Mouse (Mus musculus) neural tube, embryonic 11.5 days (tissue): ENCODE measurements at regions not wholly inside any gene's neighbourhood (a gene's known extent, or its start where the extent isn't known, plus 50 kb on each side); places are given as distances from the start of the nearest gene placed in this dataset.
A peak's percentile ranks its signal among the peaks of the same experiment; 100 is the strongest.

ENCODE experiments used
- ATAC-seq: fragments of 200-750 bp; cut with Nextera tagmentation; 2 replicates; pipeline ENCODE4 v1.8.0; 2017; ENCODE audit warnings: moderate number of reproducible peaks, mild to moderate bottlenecking, moderate TSS enrichment, moderate library complexity; ENCODE audit not compliant: insufficient read depth, low FRiP score, low TSS enrichment
- DNase-seq: peaks from one replicate; pipeline ENCODE4 v3.0.0-alpha.2; 2015; ENCODE audit warnings: low spot score
- H3K27ac ChIP-seq: fragments of 300-500 bp; sonication (generic); 2 replicates; pipeline ENCODE4 v1.5.1; 2014; ENCODE audit warnings: low read depth, mild to moderate bottlenecking, low read length
- H3K27me3 ChIP-seq: fragments of 300-500 bp; sonication (generic); 2 replicates; pipeline ENCODE4 v1.6.1; 2014; ENCODE audit warnings: mild to moderate bottlenecking, low read length, mixed read lengths; ENCODE audit not compliant: control insufficient read depth, insufficient read depth
- H3K36me3 ChIP-seq: fragments of 300-500 bp; sonication (generic); 2 replicates; pipeline ENCODE4 v1.6.1; 2014; ENCODE audit warnings: mild to moderate bottlenecking, low read length, moderate library complexity, mixed read lengths; ENCODE audit not compliant: control insufficient read depth, insufficient read depth
- H3K4me1 ChIP-seq: fragments of 300-500 bp; sonication (generic); 2 replicates; pipeline ENCODE4 v1.6.1; 2014; ENCODE audit warnings: low read length, mixed read lengths; ENCODE audit not compliant: control insufficient read depth, insufficient read depth
- H3K4me2 ChIP-seq: fragments of 300-500 bp; sonication (generic); 2 replicates; pipeline ENCODE4 v1.6.1; 2014; ENCODE audit warnings: low read depth, mild to moderate bottlenecking, moderate library complexity
- H3K4me3 ChIP-seq: fragments of 300-500 bp; sonication (generic); 2 replicates; pipeline ENCODE4 v1.5.1; 2014; ENCODE audit warnings: low read depth, low read length
- H3K9ac ChIP-seq: fragments of 300-500 bp; sonication (generic); 2 replicates; pipeline ENCODE4 v1.6.1; 2014; ENCODE audit warnings: mild to moderate bottlenecking, low read length
- H3K9me3 ChIP-seq: fragments of 300-500 bp; sonication (generic); 2 replicates; pipeline ENCODE4 v1.6.1; 2016; ENCODE audit warnings: low read length; ENCODE audit not compliant: control insufficient read depth
- WGBS: fragments of 180-500 bp; shearing (Covaris S2); extraction: QIAGEN DNeasy Blood & Tissue Kit; methylation state at CpG from one replicate; pipeline ENCODE4 v1.1.7; 2014; 5-methylcytosine and 5-hydroxymethylcytosine counted together

DNA sequence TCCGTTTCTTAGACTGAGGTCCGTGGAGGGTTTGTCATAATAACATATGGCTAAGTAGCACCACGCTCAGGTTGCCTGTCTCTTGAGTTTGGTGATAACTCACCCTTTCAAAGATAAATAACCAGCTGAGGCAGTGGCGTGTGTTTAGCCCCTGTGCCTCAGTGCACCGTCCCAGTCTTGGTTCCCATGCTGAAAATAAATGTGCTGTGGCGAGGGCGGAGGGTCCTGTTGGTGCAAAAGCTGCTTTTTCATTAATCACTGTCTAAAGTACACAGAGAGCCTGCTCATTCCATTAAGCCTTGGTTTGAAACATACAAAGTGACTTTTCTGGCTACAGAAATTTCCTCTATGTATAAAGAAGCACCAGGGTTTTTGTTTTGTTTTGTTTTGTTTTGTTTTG is 439.8 kb upstream of the Fam84a start:
- Histone ChIP-seq H3K27me3 (no peaks in the 10 kb centered on the region), H3K4me3 (no peak overlapping the region), H3K9ac (no peak overlapping the region), H3K36me3 (no peaks in the 10 kb centered on the region), H3K27ac (no peak overlapping the region), H3K9me3 (no peaks in the 10 kb centered on the region), H3K4me1 (no peaks in the 10 kb centered on the region), H3K4me2 (no peak overlapping the region)
- DNase-seq (peak; percentile 10), ATAC-seq (no peak)
- 62% methylated on average over 7 of the region's 7 CpGs for WGBS

DNA sequence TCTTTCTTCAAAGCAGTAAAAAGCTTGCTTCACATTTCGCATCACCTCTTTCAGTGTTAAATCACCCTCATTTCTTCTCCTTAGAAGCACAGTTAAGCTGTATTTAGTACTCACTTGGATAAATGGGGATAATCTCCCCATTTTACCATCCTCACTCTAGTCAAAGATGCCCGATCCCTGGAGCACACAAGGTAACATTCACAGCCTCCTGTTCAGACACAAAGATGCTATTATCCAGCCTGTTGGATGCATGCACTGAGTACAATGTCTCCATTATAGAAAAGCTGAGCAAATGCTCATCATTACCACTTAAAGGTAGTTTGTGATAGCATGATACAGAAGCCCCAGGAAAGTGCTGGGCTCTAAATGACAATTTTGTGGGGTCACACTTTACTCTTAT is 422.4 kb upstream of the Fam84a start:
- WGBS, result 69% methylated on average over 2 of the region's 2 CpGs

DNA sequence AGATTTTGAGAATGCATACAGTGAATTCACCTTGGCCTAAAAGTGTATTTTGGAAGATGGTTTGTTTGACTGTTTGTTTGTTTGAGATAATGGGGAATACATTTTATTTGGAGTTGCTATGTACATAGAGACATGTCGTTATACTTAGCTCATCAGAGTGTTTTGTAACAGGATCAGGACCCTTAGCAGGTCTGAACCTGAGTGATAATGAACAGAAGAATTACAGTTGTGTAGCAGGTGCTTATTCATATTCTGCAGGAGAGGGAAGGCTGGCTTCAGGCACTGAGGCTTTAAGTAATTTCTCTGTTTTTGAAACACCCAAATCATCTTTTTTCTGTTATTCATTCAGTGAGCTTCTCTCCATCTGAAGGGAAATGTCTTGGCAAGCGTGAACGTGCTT is 413.1 kb upstream of the Fam84a start:
- DNase-seq (no peak), ATAC-seq (no peak)
- 73% methylated on average over 3 of the region's 3 CpGs for WGBS
- Histone ChIP-seq H3K27me3 (no peaks in the 10 kb centered on the region), H3K36me3 (no peaks in the 10 kb centered on the region), H3K4me1 (no peaks in the 10 kb centered on the region), H3K4me3 (no peak overlapping the region), H3K9ac (no peak overlapping the region), H3K9me3 (no peaks in the 10 kb centered on the region), H3K4me2 (no peak overlapping the region), H3K27ac (no peak overlapping the region)

More for the DNA sequence above, 422.4 kb upstream of the Fam84a start:
- Histone ChIP-seq H3K9ac (no peak overlapping the region), H3K4me2 (no peak overlapping the region), H3K36me3 (no peaks in the 10 kb centered on the region), H3K27ac (no peak overlapping the region), H3K9me3 (no peaks in the 10 kb centered on the region), H3K4me1 (no peaks in the 10 kb centered on the region), H3K4me3 (no peak overlapping the region), H3K27me3 (no peaks in the 10 kb centered on the region)
- DNase-seq (no peak), ATAC-seq (no peak)

DNA sequence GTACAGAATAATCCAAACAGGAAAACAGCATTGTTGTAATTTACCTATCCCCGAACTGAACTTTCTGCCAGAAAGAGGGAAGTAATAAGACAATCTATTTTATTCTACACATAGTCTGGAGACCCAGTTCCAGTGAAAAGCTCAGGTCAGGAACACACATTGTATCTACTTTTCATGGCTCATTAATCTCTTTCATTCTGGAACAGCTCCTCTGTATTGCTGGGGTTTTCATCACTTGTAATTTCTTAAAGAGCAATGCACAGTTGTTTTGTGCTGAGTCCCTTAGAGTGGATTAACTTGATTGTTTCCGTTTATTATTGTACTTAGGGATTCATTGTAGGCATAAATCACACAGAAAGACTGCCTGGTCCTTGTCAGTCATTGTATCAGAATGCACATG is 400.3 kb upstream of the Fam84a start:
- WGBS, result 36% methylated on average over 2 of the region's 2 CpGs
- ATAC-seq, result no peak
- no peaks in the 10 kb centered on the region for H3K9me3 ChIP-seq

DNA sequence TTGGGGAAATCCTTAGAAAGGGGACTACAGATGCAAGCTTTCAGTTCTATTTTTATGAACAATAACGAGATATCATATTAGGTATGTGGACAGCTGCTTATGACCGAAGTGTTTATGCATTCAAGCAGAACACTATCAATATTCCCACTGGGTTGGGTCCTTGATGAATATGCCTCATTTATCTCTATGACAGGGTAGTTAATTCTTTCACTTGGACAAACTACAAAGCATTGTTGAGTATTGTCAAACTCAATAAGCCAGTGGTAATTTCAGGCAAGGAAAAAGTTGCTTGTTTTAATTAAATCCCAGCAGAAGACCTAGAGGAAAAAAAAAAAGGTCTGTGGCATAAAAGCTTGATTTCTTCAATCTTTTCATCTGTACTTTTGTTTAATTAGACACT is 397.4 kb upstream of the Fam84a start:
- H3K27ac ChIP-seq, result no peak overlapping the region
- H3K4me2 ChIP-seq, result no peak overlapping the region
- H3K4me3 ChIP-seq, result no peak overlapping the region
- H3K9me3 ChIP-seq, result no peaks in the 10 kb centered on the region
- ATAC-seq (no peak), DNase-seq (no peak)
- H3K27me3 ChIP-seq, result no peaks in the 10 kb centered on the region
- 85% methylated on average over 2 of the region's 2 CpGs for WGBS
- H3K9ac ChIP-seq, result no peak overlapping the region
- H3K36me3 ChIP-seq, result no peaks in the 10 kb centered on the region
- no peaks in the 10 kb centered on the region for H3K4me1 ChIP-seq

More for the DNA sequence above, 400.3 kb upstream of the Fam84a start:
- Histone ChIP-seq H3K4me1 (no peaks in the 10 kb centered on the region), H3K4me3 (no peak overlapping the region), H3K4me2 (no peak overlapping the region), H3K27me3 (no peaks in the 10 kb centered on the region), H3K9ac (no peak overlapping the region), H3K36me3 (no peaks in the 10 kb centered on the region), H3K27ac (no peak overlapping the region)
- DNase-seq, result no peak

DNA sequence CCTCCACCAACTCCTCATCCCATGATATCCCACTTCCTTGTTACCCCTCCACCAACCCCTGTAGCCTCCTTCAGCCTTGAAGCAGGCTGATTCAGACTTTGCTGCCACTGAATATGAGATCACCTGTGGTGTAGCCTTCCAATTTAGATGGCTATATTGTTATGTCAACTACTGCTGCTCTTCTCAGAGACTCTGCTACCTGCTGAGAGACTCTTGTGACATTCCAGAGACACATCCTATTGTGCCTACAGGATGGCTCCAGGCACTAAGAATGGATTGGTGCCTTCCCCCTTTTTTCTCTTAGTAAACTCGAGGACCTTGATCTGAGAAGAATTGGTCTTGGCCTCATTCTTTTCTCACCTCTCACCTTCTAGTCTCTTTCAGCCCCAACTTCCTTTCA is 369.9 kb upstream of the Fam84a start:
- no peak for DNase-seq
- WGBS, result 45% methylated on average over 1 of the region's 1 CpGs
- Histone ChIP-seq H3K36me3 (no peaks in the 10 kb centered on the region), H3K4me1 (no peaks in the 10 kb centered on the region), H3K4me3 (no peak overlapping the region), H3K9me3 (no peaks in the 10 kb centered on the region), H3K27ac (no peak overlapping the region), H3K9ac (no peak overlapping the region), H3K27me3 (no peaks in the 10 kb centered on the region), H3K4me2 (no peak overlapping the region)
- no peak for ATAC-seq

DNA sequence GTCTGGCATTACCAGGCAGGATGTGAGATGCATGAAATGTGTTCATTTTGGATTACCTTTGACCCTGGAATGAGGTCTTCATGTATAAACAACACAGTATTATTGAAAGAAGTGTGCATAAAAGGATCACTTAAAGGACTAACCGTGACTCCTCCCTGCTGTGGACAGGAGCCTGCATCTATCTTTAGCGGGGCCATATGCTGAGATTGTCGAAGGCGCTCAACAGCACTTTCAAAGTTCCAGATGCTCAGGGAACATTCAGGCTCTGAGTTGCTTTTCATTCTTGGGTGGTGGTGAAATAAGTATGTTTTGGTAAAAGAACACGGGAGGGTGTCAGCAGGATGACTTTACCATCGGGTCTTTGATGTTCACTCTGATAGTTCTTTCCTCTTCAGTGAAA is 363.7 kb upstream of the Fam84a start:
- no peaks in the 10 kb centered on the region for H3K4me1 ChIP-seq
- H3K4me2 ChIP-seq, result no peak overlapping the region
- 69% methylated on average over 6 of the region's 6 CpGs for WGBS
- H3K9me3 ChIP-seq, result no peaks in the 10 kb centered on the region
- no peak overlapping the region for H3K27ac ChIP-seq
- no peaks in the 10 kb centered on the region for H3K27me3 ChIP-seq
- no peaks in the 10 kb centered on the region for H3K36me3 ChIP-seq
- DNase-seq, result no peak
- no peak overlapping the region for H3K4me3 ChIP-seq
- no peak overlapping the region for H3K9ac ChIP-seq
- ATAC-seq, result no peak
